Mouse (Mus musculus) embryonic fibroblast, embryonic 13.5 days (primary cell): Measurements from ENCODE around the gene Cdc42se1. TPM values are rescaled to one million over a fixed set of nuclear protein-coding genes. Genes with fewer than 3 reads are reported as not detected.

ENCODE experiments used
- H3K27ac ChIP-seq: 2 replicates; pipeline ENCODE4 v1.5.1; 2012; ENCODE audit warnings: low read length, control low read depth, inconsistent platforms; ENCODE audit not compliant: insufficient read depth
- H3K4me1 ChIP-seq: 2 replicates; pipeline ENCODE4 v1.6.1; 2011; ENCODE audit warnings: low read length; ENCODE audit not compliant: control insufficient read depth, insufficient read depth
- H3K4me3 ChIP-seq: 2 replicates; pipeline ENCODE4 v1.5.1; 2011; ENCODE audit warnings: mild to moderate bottlenecking, control low read depth, low read length; ENCODE audit not compliant: insufficient read depth
- CTCF ChIP-seq: IDR thresholded peaks from 2 replicates; pipeline ENCODE4 v1.5.1; 2011; ENCODE audit warnings: mild to moderate bottlenecking, control low read depth, low read length, moderate library complexity, borderline replicate concordance; ENCODE audit not compliant: insufficient read depth
- POLR2A ChIP-seq: IDR thresholded peaks from 2 replicates; pipeline ENCODE4 v1.6.1; 2011; ENCODE audit warnings: low read depth, mild to moderate bottlenecking, control low read depth, low read length, moderate library complexity
- polyA plus RNA-seq: library from polyadenylated mRNA; stranded (reverse); fragments of >200 nt; gene quantifications from 2 replicates; pipeline ENCODE4 v1.2.4, GENCODE M21; 2011; ENCODE audit warnings: low read depth; ENCODE audit not compliant: missing spikeins, insufficient read length

Cdc42se1 gene
- polyA plus RNA-seq, 1 experiment, result 67.4 TPM

- H3K4me3 ChIP-seq, result no peak overlapping the region
- H3K4me1 ChIP-seq, result peaks cover 27% of the 10 kb centered on the region
- no peak for TF ChIP-seq POLR2A
- no peak for TF ChIP-seq CTCF
- H3K27ac ChIP-seq, result no peak overlapping the region
Measured at GRCm38 (mm10) chr3:95233303-95233980, 4.9 kb downstream of the Cdc42se1 start.

- H3K4me1 ChIP-seq, result peaks cover 27% of the 10 kb centered on the region
- TF ChIP-seq POLR2A (no peak), CTCF (no peak)
- H3K4me3 ChIP-seq, result no peak overlapping the region
- H3K27ac ChIP-seq, result no peak overlapping the region
Measured at GRCm38 (mm10) chr3:95235386-95236301, 7.1 kb downstream of the Cdc42se1 start.

- Histone ChIP-seq H3K4me1 (peaks cover 7% of the 10 kb centered on the region; the same call in 1 of the 2 replicates), H3K4me3 (no peak overlapping the region), H3K27ac (peak overlapping the region; percentile 43; the same call in 1 of the 2 replicates)
- TF ChIP-seq CTCF, result no peak
- TF ChIP-seq POLR2A, result no peak
Measured at GRCm38 (mm10) chr3:95237541-95238099, 9.1 kb downstream of the Cdc42se1 start.

- Histone ChIP-seq H3K4me3 (no peak overlapping the region), H3K4me1 (0 out of 2 replicates have a peak, but pooled peaks cover 7% of the 10 kb centered on the region), H3K27ac (no peak overlapping the region)
- TF ChIP-seq POLR2A (no peak), CTCF (no peak)
Measured at GRCm38 (mm10) chr3:95239022-95239421, 10.5 kb downstream of the Cdc42se1 start.

GRCm38 (mm10) chr3:95239971-95240370 is 11.4 kb downstream of the Cdc42se1 start:
- 0 out of 2 replicates have a peak, but pooled peaks cover 7% of the 10 kb centered on the region for H3K4me1 ChIP-seq
- no peak overlapping the region for H3K27ac ChIP-seq
- H3K4me3 ChIP-seq, result no peak overlapping the region
- TF ChIP-seq CTCF (no peak), POLR2A (no peak)

GRCm38 (mm10) chr3:95240900-95241299 is 12.4 kb downstream of the Cdc42se1 start:
- Histone ChIP-seq H3K4me3 (no peak overlapping the region), H3K27ac (no peak overlapping the region), H3K4me1 (0 out of 2 replicates have a peak, but pooled peaks cover 7% of the 10 kb centered on the region)
- TF ChIP-seq CTCF (no peak), POLR2A (no peak)

GRCm38 (mm10) chr3:95241498-95241897 is 13.0 kb downstream of the Cdc42se1 start, which contains the start of gene Gm128:
TSS of gene Gm128 (minus strand) at chr3:95241598.
- Histone ChIP-seq H3K4me3 (no peak within 1 kb of the TSS), H3K4me1 (peaks cover 8% of the 10 kb centered on the region; the same call in 1 of the 2 replicates), H3K27ac (no peak within 1 kb of the TSS)
- TF ChIP-seq CTCF, result no peak
- TF ChIP-seq POLR2A, result no peak

- peaks cover 5% of the 10 kb centered on the region; the same call in 1 of the 2 replicates for H3K4me1 ChIP-seq
- TF ChIP-seq POLR2A (no peak), CTCF (no peak)
- H3K4me3 ChIP-seq, result no peak overlapping the region
- no peak overlapping the region for H3K27ac ChIP-seq
Measured at GRCm38 (mm10) chr3:95243086-95243485, 14.6 kb downstream of the Cdc42se1 start.

GRCm38 (mm10) chr3:95246465-95247231 is 18.1 kb downstream of the Cdc42se1 start:
- Histone ChIP-seq H3K4me3 (no peak overlapping the region), H3K27ac (peak overlapping the region; percentile 84), H3K4me1 (peaks cover 5% of the 10 kb centered on the region; the same call in 1 of the 2 replicates)
- TF ChIP-seq CTCF, result no peak
- peak; percentile 23; the same call in 1 of the 2 replicates for TF ChIP-seq POLR2A
